Mouse (Mus musculus): ENCODE measurements at regions not wholly inside any gene's neighbourhood (a gene's known extent, or its start where the extent isn't known, plus 50 kb on each side); places are given as distances from the start of the nearest gene placed in this dataset.

DNA sequence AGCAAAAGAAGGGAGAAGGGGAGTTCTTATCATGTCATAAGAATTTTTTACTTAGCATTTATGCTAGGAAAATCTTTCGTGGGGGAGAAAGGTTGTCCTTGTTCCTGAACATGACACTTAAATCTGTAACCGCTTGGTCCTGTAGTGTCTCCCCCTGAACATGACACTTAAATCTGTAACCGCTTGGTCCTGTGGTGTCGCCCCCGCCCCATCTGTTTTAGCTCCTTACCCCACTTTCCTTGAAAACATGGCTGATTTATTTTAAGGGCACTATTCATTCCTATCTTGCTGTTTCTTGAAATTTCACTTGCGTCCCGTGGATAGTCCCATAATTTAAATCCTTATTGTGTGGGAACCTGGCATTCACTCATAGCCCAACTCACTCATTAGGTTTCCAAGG is 82.2 kb downstream of the Rap2a start:
- DNase-seq (ENCODE audit: low read depth, low spot score) = no peak

DNA sequence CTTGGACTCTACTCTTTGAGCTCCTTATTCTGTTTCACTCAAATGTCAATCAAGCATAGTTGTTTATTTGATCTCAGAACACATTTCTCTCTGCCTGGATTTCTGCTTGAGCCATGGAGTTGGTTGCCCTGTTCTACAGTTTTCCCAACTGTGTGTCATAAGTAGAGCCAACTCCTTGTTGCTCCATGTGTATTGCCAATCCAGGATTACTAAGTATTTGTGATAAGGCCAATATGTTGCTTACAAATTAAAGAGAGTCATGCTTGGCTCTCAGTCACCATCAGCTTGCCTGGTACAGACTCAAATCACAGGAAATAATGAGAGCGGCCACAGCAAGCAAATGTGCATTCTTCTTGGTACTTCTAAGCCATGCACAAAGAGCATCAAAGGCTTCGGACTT is 82.7 kb downstream of the Rap2a start:
- no peak for DNase-seq (ENCODE audit: low read depth, low spot score)

DNA sequence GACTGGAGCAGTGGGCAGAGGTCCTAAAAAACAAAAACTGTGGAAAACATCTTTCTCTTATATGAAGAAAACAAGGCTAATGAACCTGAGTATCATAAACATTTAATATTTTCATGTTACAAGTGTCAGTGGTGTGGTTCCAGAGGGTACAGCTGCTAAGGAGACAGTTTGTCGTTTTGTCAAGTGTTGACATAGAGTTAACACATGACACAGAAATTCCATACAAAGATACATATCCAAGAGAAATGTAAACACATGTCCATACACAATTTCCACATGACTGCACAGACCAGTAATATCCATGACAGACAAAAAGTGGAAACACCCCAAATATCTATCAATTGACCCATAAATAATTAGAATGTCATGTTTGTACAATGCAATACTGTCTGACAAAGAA is 88.7 kb downstream of the Rap2a start:
- DNase-seq (ENCODE audit: low read depth, low spot score) = no peak

DNA sequence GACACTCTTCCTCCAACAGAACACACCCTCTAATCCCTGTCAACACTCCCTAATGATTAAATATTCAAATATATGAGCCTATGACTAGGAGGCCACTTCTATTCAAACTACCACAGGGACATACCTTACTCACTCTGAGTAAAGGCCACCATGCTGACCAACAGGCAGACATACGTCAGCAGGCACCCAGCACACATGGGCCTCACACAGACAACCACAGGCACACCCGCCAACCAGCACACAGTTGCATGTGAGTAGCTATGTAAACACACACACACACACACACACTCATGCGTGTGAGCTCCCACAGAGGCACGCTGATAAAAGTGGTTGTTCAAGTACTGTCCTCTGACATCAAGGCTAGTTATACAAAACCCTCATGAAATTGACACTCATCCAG is 89.8 kb downstream of the Rap2a start:
- DNase-seq (ENCODE audit: low read depth, low spot score) = no peak

DNA sequence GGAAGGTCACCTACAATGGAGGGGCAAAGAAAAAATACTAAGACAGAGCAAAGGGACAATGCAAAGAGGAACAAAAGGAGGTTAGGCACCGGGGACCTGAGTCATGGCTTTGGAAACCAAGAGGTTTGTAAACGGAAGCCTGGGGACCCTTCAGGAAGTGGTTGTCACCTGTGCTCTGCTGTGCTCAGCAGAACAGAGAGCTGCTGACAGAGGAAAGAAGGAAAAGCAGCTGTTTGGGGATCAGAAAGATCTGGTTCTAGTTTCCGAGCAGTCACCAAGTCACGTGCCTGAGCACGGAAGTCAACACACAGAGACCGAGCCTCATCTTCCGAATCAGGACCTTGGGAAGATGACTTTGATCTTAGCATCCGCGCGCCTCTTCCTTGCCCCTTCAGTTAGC is 94.0 kb downstream of the Rap2a start:
- no peak for DNase-seq (ENCODE audit: low read depth, low spot score)

DNA sequence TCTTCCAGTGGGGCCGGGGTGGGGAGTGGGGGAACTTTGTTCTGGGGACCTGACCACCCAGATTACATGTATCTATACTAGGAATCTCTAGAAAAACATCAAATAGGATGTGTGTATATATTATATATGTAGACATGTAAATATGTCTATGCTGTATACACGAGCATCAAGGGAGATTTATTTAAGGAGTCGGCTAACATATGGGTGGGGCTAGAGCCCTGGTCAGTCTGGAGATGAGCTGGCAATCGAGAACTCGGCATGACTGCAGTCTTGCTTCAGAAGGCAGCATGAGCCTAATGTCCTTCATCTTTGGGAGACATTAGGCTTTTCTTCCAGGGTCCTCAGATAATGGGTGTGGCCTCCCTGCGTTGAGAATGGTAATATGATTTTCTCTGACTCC is 97.0 kb downstream of the Rap2a start:
- DNase-seq (ENCODE audit: low read depth, low spot score) = no peak

DNA sequence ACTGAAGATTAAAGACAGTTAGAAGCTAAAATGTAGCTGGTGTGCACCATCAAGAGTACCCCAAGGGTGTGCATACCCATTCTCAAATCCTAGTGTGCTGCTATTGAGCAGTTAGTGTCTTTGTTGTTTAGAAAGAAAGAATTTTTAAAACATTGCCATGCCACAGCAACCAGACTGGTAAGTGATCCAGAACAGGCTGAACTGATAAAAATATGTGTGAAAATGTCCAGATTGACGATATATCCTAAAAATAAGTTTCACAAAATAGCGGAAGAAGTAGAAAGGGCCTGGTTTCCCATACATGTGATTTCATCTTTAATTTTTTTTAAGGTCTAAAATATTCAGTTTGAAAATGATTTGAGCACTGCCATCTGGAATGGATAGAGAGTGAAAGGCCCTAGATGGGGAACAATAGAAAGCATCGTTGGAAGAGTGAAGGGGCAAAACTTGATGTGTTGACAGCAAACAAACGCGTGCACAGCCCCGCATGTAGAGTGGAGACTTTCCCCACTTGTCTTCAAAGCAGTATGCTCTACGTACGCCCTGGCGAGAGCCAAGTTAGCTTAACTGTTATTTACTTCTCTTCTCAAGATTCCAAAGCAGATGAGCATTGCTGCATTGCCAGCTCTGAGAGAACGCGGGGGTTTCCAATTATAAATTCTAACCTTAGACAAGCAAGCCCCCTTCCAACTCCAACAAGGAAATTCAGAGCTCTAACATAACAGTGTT is 100.3 kb downstream of the Rap2a start:
- DNase-seq (ENCODE audit: low read depth, low spot score) = no peak

DNA sequence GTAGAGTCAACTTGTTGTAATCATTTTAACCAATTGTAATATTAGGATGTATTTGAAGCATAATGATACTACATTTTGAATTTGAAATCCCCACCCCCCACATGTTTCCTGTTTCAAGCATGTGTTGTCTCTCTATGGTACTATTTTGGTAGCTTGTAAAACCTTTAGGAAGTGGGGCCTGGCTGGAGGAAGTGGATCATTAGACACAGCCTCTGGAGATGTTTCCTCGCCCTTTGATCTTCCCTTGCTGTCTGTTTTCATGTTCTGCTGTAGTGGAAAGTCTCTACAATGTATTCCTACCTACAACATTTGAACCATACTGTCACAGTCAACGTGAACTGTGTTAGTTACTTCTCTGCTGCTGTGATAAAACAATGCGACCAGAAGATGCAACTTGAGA is 105.6 kb downstream of the Rap2a start:
- no peak for DNase-seq (ENCODE audit: low read depth, low spot score)

DNA sequence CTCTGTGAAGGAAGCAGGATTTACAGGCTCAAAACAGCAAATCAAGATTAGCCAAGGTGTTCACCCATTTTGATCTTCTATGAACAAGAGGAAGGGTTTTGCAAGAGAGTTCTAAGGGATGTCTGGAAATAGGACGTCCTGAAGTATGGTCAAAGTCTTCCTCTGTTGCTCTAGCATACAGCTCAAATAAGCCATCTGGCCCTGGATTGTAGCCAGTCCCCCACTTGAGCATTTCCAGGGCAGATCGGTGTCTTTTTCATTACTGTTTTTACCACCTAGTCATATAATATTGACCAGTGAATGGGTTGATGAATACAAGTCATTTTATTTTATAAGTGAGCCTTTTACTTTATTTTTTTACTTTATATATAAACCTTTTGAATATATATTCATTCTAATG is 113.9 kb downstream of the Rap2a start:
- no peak for DNase-seq (ENCODE audit: low read depth, low spot score)

DNA sequence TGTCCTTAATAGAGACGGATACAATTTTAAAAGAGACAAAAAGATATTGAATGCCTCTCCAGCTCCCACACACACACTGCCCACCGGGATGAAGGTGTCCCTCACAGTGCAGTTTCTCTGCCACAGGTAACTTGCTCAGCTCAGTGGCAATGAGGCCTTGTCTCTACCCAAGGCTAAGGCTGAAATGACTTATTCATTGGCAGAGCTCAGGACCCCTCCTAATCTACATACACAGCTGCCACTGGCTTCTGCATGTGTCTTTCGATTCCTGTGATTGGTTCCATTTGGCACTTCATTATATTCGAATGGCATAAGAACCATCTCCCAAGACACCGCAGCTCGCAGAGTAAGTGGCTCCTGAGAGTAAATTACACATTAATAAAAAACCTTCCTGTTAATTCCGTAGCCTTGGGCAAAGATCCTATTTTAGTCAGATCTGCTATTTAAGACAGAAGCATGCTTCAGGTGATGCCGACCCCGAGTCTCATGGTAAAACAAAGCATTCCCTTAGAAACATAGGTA is 122.2 kb downstream of the Rap2a start:
- DNase-seq (ENCODE audit: low read depth, low spot score) = no peak

DNA sequence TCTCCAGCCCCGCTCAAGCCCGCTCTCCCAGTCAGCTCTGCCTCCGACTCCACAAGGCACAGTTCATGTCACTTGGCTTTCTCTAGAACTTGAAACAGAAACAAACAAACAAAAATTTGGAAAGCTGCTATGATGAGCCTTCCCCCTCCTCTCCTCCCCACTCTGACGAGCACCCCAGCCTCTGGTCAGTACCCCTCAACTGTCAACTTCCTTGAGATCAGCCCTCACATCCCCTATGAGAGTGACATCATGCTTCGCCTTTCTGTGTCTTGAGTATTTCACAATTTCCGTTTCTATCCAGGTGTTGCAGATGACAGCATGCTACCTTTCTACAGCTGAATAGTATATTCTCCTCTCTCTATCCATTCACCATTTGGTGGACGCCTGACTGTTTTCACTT is 123.3 kb downstream of the Rap2a start:
- no peak for DNase-seq (ENCODE audit: low read depth, low spot score)

DNA sequence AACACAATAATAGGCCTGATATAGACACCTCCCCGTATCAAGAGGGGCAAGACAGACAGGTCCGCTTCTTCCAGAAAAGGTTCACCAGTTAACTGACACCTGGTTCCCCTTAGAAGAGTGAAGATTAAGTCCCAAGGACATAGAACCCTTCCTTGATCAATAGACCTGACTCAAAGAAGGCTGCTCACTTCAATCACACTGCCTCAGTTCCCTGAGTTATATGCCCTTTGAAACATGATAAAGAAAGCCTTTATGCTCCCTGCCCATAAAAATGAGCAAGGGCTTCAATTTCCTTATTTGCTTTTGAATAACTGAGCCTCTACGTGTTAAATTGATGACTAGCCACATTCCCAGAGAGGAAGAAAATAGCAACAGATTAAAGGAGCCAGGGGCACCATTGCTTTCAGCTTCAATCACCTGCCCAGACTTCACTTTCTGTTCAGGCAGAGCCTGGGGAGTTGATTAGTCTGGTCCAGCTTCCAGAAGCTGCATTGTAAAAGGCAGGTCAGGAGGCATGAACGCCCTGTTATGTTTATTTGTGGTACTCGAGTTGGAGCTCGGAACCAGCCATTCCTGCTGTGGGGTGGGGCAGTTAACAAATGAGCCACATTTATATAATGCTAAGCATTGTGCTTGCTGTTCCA is 125.7 kb downstream of the Rap2a start:
- no peak for DNase-seq (ENCODE audit: low read depth, low spot score)

DNA sequence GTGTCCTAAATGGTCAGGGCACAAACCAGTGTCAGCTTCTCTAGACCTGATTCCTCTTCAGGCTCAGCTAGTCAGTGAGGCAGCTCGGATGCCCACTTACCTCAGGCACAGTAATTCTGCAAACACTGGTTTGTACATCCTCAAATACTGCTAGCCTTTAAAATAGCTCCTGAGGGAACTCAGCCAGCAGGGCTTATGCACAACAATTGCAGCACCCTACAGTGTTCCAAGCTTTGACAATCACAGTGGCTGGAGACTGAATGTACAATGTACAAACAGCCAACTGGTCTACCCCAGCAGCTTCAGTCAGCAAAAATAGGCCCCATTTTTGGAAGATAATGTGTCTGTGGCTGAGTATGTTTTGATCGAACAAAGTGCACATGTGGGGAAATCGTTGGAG is 129.6 kb downstream of the Rap2a start:
- peak; percentile 13 for DNase-seq (ENCODE audit: low read depth, low spot score)

DNA sequence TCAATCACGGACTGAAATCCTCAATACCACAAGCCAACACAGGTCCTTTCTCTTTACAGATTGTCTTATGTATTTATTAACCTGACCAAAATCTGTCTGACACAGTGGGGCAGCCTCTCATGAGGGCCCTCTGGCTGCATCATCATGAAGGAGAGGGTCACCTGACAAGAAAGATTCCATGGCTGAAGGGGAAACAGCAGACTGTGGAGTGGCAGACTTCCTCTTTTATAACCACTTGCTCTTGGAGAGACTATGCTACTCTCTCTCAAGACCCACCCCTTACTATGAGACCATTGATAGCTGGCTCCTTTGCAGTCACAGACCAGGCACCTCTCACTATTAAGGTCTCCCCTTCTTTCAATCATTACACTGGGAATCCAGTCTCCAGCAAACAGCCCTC is 133.1 kb downstream of the Rap2a start:
- no peak for DNase-seq (ENCODE audit: low read depth, low spot score)

DNA sequence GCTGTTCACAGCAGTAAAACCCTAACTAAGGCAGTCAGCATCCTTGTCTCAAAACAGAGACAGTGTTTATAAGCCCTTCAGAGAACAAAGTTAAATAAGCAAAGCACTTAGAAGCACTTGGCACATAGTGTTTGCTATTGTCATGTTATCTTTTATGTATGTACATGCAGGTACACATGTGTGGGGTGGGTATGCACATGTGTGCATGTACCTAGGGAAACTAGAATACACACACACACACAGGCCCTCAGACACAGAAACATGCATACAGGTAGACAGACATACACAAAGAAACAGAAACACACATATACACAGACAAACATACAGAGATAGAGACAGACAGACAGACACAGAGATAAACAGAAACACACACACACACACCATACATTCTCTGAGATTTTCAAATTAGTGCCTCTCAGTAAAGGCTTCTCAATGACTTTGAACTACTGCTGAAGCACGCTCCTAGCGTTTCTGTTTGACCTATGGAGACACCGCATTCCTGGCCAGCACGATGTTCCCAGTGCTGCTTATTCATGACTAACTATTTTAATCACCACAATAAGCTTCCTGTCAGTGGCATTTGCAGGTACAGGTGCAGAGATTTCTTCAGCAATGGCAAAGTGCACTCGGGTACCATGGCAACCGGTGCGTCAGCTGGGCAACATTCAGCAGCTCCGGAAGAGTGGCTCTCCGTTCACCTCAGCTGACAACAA is 148.1 kb downstream of the Rap2a start:
- DNase-seq (ENCODE audit: low read depth, low spot score) = peak; percentile 20

DNA sequence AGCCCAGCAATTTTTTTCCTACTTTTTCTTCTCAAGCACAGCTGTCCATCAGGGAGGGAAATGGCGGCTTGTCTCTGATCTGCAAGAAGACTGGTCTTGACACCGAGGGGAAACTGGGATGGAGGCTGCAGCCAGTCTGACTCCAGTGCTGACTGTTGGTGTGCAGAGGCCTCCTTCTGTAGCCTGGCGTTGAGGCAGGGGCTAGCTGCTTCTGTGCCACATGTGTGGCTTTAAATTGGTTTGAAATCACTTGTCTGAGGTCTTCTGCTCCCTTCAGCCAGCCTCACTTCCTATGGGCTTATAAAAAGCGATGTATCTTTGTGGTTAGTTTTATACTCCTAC is 148.7 kb downstream of the Rap2a start:
- no peak for DNase-seq (ENCODE audit: low read depth, low spot score)

DNA sequence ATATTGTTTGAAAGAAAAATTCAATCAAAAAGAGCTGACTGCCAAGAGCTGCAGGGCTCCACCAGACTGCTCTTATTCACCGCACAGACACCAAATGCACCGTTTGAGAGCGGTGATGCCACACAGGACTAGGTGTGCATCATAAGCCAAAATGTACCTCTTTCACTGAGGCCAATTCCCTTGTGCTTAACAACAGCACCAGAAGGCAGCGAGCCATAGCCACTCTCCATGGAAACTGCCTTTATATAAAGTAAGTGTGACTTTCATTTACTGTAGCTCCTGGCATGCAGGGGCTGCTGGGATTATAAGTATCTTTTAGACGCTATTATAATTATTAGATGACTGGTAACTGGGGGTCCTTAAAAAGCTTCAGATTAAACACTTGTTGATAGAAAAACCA is 154.5 kb downstream of the Rap2a start:
- DNase-seq (ENCODE audit: low read depth, low spot score) = no peak

DNA sequence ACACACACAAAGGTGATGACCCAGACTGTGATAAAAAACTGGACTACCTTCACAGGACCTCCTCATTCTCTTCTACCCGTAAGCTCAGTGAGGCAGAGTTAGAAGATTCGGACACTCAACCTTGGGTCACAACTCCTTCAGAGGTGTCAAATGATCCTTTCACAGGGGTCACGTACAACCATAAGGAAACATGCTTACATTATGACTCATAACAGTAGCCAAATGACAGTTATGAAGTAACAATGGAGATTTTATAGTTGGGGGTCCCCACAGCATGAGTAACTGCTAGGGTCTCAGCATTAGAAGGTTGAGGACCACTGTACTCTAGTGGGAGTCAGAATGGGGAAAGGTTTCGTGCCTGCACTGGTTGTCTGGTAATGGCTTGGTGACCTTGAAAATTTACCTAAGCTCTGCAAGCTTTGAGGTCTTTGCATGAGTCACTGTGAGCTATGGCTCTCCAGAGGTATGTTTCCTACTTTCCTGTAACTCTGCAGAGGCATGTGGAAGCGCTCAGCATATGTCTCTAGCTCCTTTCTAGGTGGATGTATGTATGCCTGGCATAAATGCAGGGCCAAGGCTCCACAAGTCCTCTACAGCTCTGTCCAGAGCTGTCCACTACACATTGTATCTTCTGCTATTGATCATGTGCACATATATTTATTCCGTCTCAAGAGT is 158.6 kb downstream of the Rap2a start:
- DNase-seq (ENCODE audit: low read depth, low spot score) = no peak

DNA sequence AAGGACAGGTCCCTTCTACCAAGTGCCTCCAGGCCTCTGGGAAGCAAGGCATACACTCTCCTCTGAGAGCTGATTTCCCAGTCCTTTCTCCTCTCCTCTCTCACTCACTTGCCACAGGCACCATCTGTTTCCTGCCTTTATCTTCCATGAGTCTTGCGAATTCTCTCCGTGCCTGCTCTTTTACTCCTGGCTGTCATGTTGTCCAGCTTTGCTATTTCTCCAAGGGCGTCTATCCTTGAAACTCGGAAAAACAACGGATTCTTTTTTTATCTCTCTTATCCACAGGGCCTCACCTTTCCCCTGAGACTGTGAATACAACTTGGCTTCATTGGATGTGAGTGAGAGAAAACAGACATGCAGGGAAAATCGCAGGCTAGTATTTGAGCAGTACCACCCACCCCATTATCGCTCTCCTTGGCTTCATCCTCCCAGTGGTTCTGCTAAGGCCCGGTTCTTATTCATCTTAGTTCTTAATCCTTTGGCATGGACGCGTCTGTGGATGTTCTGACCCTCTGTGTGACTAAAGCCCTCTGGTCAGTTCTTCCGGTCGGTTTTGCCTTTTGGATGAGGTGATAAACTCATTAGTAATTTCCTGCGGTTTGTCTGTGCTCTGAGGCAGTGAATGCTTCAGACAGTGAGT is 159.4 kb downstream of the Rap2a start:
- no peak for DNase-seq (ENCODE audit: low read depth, low spot score)

DNA sequence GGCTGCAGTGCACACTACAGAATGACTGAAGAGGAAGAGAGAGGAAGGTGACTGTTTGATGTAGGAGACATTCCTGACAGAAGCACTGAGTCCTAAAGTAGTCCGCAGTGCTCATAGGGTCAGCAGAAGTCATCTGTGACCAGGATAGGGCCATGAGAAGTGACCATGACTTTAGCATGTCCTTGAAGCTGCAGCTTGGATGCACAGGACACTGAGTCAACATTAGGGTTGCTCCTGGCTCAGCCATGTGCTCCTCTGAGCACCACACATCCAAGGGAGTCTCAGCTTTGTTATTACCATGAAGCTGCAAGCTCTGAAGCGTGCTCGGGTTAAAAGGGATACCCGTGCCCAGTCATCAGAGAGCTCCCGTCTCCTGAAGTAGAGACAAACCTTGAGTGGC is 164.3 kb downstream of the Rap2a start:
- DNase-seq (ENCODE audit: low read depth, low spot score) = no peak

DNA sequence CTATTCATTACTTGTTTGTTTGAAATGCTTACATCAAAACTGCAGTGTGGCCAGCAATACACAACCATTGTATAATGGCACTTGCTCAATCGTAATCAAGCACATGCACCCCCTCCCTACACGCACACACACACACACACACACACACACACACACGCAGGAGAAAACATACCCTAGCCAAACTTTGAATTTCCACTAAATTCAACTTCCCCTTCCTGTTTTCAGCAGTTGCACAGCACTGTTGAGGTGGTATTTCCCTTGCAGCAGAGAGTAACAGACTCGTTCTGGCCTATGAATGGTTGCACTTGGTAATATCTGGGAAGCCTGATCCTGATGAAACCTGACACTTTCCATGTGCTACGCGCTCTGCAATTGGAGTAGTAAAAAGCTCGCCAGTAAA is 173.8 kb downstream of the Rap2a start:
- DNase-seq (ENCODE audit: low read depth, low spot score) = no peak

DNA sequence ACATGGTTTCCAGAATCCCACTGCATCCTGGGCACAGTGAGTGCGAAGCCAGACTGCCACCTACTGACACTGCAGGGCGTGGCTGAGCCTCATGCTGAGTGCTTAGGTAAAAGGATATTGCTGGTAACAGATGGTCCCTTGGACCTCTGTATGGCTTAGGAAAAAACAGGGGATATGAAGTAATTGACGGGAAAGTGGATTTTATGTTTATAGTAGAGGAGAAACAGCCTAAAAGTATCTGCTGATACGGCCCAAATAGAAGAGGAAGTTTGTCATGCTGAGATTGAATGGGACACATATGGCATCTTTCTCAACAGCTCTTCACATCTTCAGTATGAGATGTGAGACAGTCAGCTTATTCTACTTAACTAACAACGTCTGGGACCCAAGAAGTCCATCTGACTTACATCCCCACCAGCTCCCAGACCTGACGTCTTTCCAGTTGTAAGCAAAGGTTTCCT is 182.1 kb downstream of the Rap2a start:
- no peak for DNase-seq (ENCODE audit: low read depth, low spot score)
